Mouse (Mus musculus) thymus, adult 18-20 months (tissue): ENCODE measurements around the gene Cab39l.

ENCODE experiments used
- DNase-seq, 2 experiments: peaks; one replicate each; pipeline ENCODE4 v3.0.0; 2022; ENCODE audit warnings: mixed read lengths in 2 of 2

Gene Cab39l

GRCm38 (mm10) chr14:59506139-59506538 lies 65.4 kb downstream of the Cab39l start:
- no peak for DNase-seq

GRCm38 (mm10) chr14:59513922-59514444 lies 73.2 kb downstream of the Cab39l start:
- DNase-seq, result no peak

GRCm38 (mm10) chr14:59525843-59526242 lies 85.1 kb downstream of the Cab39l start:
- no peak for DNase-seq

- no peak for DNase-seq
These were observed 90.0 kb downstream of the Cab39l start for GRCm38 (mm10) chr14:59530801-59531200.

GRCm38 (mm10) chr14:59532986-59533385 lies 92.2 kb downstream of the Cab39l start:
- DNase-seq, result no peak

- DNase-seq, result no peak
These were observed 93.1 kb downstream of the Cab39l start for GRCm38 (mm10) chr14:59533908-59534307.

GRCm38 (mm10) chr14:59537829-59538432 lies 97.2 kb downstream of the Cab39l start:
- no peak for DNase-seq

GRCm38 (mm10) chr14:59540230-59540629 lies 99.5 kb downstream of the Cab39l start:
- DNase-seq, result no peak

GRCm38 (mm10) chr14:59540761-59541160 lies 100.0 kb downstream of the Cab39l start:
- DNase-seq, result no peak

- DNase-seq, result no peak
These were observed 102.5 kb downstream of the Cab39l start for GRCm38 (mm10) chr14:59543158-59543826.

- no peak for DNase-seq
These were observed 103.2 kb downstream of the Cab39l start for GRCm38 (mm10) chr14:59543956-59544355.

GRCm38 (mm10) chr14:59546162-59546880 lies 105.5 kb downstream of the Cab39l start:
- DNase-seq, result no peak

- no peak for DNase-seq
These were observed 106.8 kb downstream of the Cab39l start for GRCm38 (mm10) chr14:59547530-59547929.

GRCm38 (mm10) chr14:59548532-59548931 lies 107.8 kb downstream of the Cab39l start:
- DNase-seq, result no peak

- no peak for DNase-seq
These were observed 108.3 kb downstream of the Cab39l start for GRCm38 (mm10) chr14:59549106-59549505.

GRCm38 (mm10) chr14:59550841-59551240 lies 110.1 kb downstream of the Cab39l start:
- no peak for DNase-seq

GRCm38 (mm10) chr14:59551956-59552355 lies 111.2 kb downstream of the Cab39l start:
- DNase-seq, result no peak

- DNase-seq, result no peak
These were observed 113.3 kb downstream of the Cab39l start for GRCm38 (mm10) chr14:59554025-59554424.

GRCm38 (mm10) chr14:59555018-59555417 lies 114.2 kb downstream of the Cab39l start:
- DNase-seq, result no peak

- peak in 1 of 2 experiments; percentile 30 for DNase-seq
These were observed 115.3 kb downstream of the Cab39l start for GRCm38 (mm10) chr14:59555928-59556531.

- no peak for DNase-seq
These were observed 116.3 kb downstream of the Cab39l start for GRCm38 (mm10) chr14:59557071-59557470.

- DNase-seq, result no peak
These were observed 117.1 kb downstream of the Cab39l start for GRCm38 (mm10) chr14:59557886-59558285.

- DNase-seq, result no peak
These were observed 126.0 kb downstream of the Cab39l start for GRCm38 (mm10) chr14:59566756-59567155.
